In the genomic region with DNA sequence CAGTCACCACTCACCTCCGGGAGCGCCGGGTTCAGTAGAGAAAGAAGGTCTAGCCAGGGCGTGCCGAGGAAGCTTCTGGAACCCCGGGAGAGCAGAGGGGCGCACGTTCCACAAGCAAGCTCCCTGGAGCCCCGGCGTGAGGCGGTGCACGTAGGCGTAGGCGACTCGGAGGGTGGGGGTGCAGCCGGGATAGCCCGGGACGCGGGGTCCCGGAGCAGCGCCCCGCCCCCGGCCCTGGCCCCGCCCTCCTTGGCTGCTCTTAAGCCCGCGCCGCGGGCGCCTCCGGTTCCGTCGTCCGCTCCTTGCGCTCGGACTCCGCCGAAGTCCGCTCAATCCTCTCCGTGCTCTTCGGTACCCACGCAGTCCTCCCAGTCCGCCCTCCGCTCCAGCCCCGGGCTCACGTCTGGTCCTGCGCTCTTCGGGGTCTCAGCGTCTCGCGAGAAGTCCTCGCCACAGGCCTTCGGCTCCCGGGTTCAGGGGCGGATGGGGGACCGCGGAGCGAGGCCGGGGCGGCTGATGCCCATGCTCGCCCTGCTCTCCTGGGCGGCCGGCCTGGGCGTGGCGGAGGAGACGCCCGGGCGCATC, we compare ENCODE assay signal across 8 mouse cellular contexts. TPM values are rescaled to one million over a fixed set of nuclear protein-coding genes. Genes with fewer than 3 reads are reported as not detected.
DNase-seq lines count a peak whose midpoint lies in the region; ATAC-seq lines count a peak whose summit lies in the region.

A gene (plus strand): TSS at position 247 of the 585 bp plus-strand sequence.

- H3K27me3 ChIP-seq in hindbrain, embryonic 14.5 days (ENCODE audit: control insufficient read depth, insufficient read depth, low read length), result no peaks in the 10 kb centered on the region

- peak within 1 kb of the TSS; percentile 73 for H3K27ac ChIP-seq in hindbrain, embryonic 14.5 days

- no peaks in the 10 kb centered on the region for H3K9me3 ChIP-seq in hindbrain, embryonic 14.5 days (ENCODE audit: control insufficient read depth, low read length)

- H3K4me3 ChIP-seq in hindbrain, embryonic 14.5 days (replicated peaks; ENCODE audit: low read length), result peak within 1 kb of the TSS; percentile 69

- peak; percentile 94 for ATAC-seq in hindbrain, embryonic 14.5 days (ENCODE audit: low FRiP score)
- peak; percentile 69 for ATAC-seq in megakaryocyte-erythroid progenitor cell, adult 5-6 weeks (replicated peaks; ENCODE audit: low FRiP score, low TSS enrichment, poor library complexity, severe bottlenecking)

- no peaks in the 10 kb centered on the region for H3K36me3 ChIP-seq in hindbrain, embryonic 14.5 days (replicated peaks; ENCODE audit: control insufficient read depth, insufficient read depth)

- under 1% methylated on average over 47 of the region's 67 CpGs for WGBS in hindbrain, embryonic 14.5 days

- H3K4me1 ChIP-seq in hindbrain, embryonic 14.5 days (replicated peaks; ENCODE audit: control insufficient read depth, insufficient read depth, low read length), result peaks cover 6% of the 10 kb centered on the region; the same call in 1 of the 2 replicates

- peak within 1 kb of the TSS; percentile 66 for H3K4me2 ChIP-seq in hindbrain, embryonic 14.5 days (replicated peaks)

- peak; percentile 38 for DNase-seq in adipocyte (ENCODE audit: low spot score)
- DNase-seq in cerebellum, postnatal 36 days, result peak; percentile 43 to 49
- DNase-seq in gastrocnemius, adult 18-20 months (ENCODE audit: low spot score), result peak; percentile 66
- DNase-seq in hindbrain, embryonic 14.5 days (ENCODE audit: low spot score), result peak; percentile 75
- peak; percentile 39 to 48 for DNase-seq in left cerebral cortex, postnatal 36 days (ENCODE audit: low spot score in 2 of 2)
- peak; percentile 49 for DNase-seq in right cerebral cortex, postnatal 14 days
- DNase-seq in urinary bladder, postnatal 4 days (ENCODE audit: low spot score in 2 of 2), result peak; percentile 75 to 77

- peak within 1 kb of the TSS; percentile 77 for H3K9ac ChIP-seq in hindbrain, embryonic 14.5 days

- intact Hi-C loops in left cerebral cortex, postnatal 36 days (cut with DNase I), result no loop called here

RNA-seq across cellular contexts. Expression of the gene that starts here (rescaled TPM):
- 1 to 10 TPM; 2.0 to 3.7 TPM for total RNA-seq in gastrocnemius, adult 18-20 months (2021)
- 14.9 and 17.2 TPM in 2 replicates for polyA plus RNA-seq in hindbrain, embryonic 14.5 days (2014; fragmentation: Nextera tagmentation; extraction: Ambion mirVana)
- total RNA-seq in left cerebral cortex, postnatal 36 days (2021), result 1 to 10 TPM; 3.4 to 5.6 TPM
- total RNA-seq in megakaryocyte-erythroid progenitor cell, adult 5-6 weeks (2014; fragmentation: Nextera tagmentation), result 0.47 and 3.9 TPM in 2 replicates
- 2.4 and 2.7 TPM in 2 replicates for total RNA-seq in megakaryocyte-erythroid progenitor cell, adult 5-6 weeks (2017)

Comparison
In these comparisons a context has a peak if more than half of its experiments do, and no peak if none do; other contexts are left out.
1. Peak in every context shown above with its lines: DNase-seq, ATAC-seq, H3K4me3 ChIP-seq and H3K27ac ChIP-seq.